9 mouse cellular contexts compared by ENCODE assay signal in the genomic region with DNA sequence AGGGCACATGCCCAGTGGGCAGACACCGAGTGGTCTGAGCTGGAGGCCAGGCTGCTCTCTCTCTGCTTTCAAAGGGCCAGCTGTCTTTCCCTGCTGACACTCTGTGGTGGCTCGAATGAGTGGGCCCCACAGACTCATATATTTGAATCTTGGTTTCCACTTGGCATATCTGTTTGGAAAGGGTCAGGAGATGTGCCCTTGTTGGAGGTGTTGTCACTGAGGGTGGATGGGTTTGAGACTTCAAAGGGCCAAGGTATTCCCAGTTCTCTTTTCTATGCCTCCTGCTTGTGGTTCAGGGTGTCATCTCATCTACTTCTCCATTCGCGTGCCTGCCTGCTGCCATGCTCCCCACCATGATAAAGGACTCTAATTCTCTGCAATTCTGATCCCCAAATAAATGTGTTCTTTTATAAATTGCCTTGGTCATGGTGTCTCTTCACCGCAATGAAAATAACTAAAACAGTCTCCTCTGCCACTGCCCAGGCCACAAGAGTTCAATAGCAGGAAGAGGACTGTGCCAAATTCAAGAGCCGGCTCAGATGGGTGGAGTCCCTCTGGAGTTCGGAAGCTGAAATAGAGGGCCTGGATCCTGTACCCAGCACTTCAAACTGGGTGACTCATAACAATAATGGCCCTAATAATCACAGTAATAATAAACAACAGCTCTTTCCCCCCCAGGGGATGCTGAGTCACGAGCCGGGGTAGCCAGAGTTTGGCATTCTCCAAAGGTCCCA. TPM values are rescaled to one million over a fixed set of nuclear protein-coding genes. Genes with fewer than 3 reads are reported as not detected.
DNase-seq lines count a peak whose midpoint lies in the region; ATAC-seq and TF ChIP-seq lines count a peak whose summit lies in the region.
"Had no signal": no experiment of that assay in that cellular context is flagged by ENCODE, and none has a peak within 500 bp of the region (broad histone marks: within the 10 kb centered on the region; RNA-seq: fewer than 3 reads in every experiment).

No protein-coding gene starts in this region.

- dilution Hi-C loops in CH12.LX (cut with MboI; ENCODE audit: extremely low pct_ligation_motif_present, extremely low pct_unique_long_range_greater_than_20kb, low sequenced_read_pairs): no loop called here

- DNase-seq in embryonic facial prominence, embryonic 10.5 days (ENCODE audit: low spot score): no peak
- DNase-seq in CH12.LX (ENCODE audit: extremely low read depth): peak; percentile 78
- DNase-seq in yolk sac, embryonic 10.5 days (ENCODE audit: low spot score): no peak
- DNase-seq in forebrain, embryonic 10.5 days (ENCODE audit: extremely low spot score, low spot score): no peak
- DNase-seq: thymus, postnatal 36 days had no signal

- no peak overlapping the region for H3K4me3 ChIP-seq in embryonic facial prominence, embryonic 15.5 days (replicated peaks)
- no peak overlapping the region for H3K4me3 ChIP-seq in embryonic facial prominence, embryonic 10.5 days
- H3K4me3 ChIP-seq in CH12.LX (replicated peaks in 1 of 3; ENCODE audit: low read depth in 2 of 3, low read length in 2 of 3, poor library complexity in 1 of 3): peak overlapping the region in 1 of 3 experiments; percentile 43
- no peak overlapping the region for H3K4me3 ChIP-seq in lung, embryonic 16.5 days (ENCODE audit: low read length)
- no peak overlapping the region for H3K4me3 ChIP-seq in intestine, postnatal 0 days (ENCODE audit: low read depth, low read length)
- no peak overlapping the region for H3K4me3 ChIP-seq in forebrain, embryonic 10.5 days

- no peak for TF ChIP-seq CTCF in CH12.LX (conservative IDR thresholded peaks at IDR 0.05 in 1 of 2, IDR thresholded peaks at IDR 0.05 in 1 of 2; ENCODE audit: low read depth in 2 of 2, low read length in 2 of 2)
- no peak for TF ChIP-seq CTCF in intestine, postnatal 0 days (IDR thresholded peaks at IDR 0.05; ENCODE audit: low read depth)

- peaks cover 10% of the 10 kb centered on the region for H3K79me2 ChIP-seq in CH12.LX (replicated peaks; ENCODE audit: control insufficient read depth, extremely low read depth, insufficient read depth, poor library complexity, severe bottlenecking)

- no peak overlapping the region for H3K9ac ChIP-seq in embryonic facial prominence, embryonic 15.5 days
- H3K9ac ChIP-seq in CH12.LX (ENCODE audit: insufficient read depth, low read depth): peak overlapping the region; percentile 46
- H3K9ac ChIP-seq in lung, embryonic 16.5 days (ENCODE audit: low read length): no peak overlapping the region
- H3K9ac ChIP-seq in intestine, postnatal 0 days (ENCODE audit: low read depth, low read length): no peak overlapping the region

- no peaks in the 10 kb centered on the region for H3K9me3 ChIP-seq in embryonic facial prominence, embryonic 15.5 days (replicated peaks)
- no peaks in the 10 kb centered on the region for H3K9me3 ChIP-seq in embryonic facial prominence, embryonic 10.5 days
- H3K9me3 ChIP-seq in CH12.LX (replicated peaks; ENCODE audit: low read length): no peaks in the 10 kb centered on the region
- H3K9me3 ChIP-seq in lung, embryonic 16.5 days (ENCODE audit: control insufficient read depth, low read length): no peaks in the 10 kb centered on the region
- no peaks in the 10 kb centered on the region for H3K9me3 ChIP-seq in intestine, postnatal 0 days (ENCODE audit: control insufficient read depth)
- no peaks in the 10 kb centered on the region for H3K9me3 ChIP-seq in forebrain, embryonic 10.5 days

- peak; percentile 45 for TF ChIP-seq POLR2A in CH12.LX (IDR thresholded peaks at IDR 0.05; ENCODE audit: low read depth, low read length)

- in situ Hi-C loops in CH12.LX (cut with MboI; ENCODE audit: low pct_ligation_motif_present, low pct_unique_long_range_greater_than_20kb, low sequenced_read_pairs): loop anchor here (5.0 kb wide), 1 partner anchor 42 kb away; the partner anchor contains the start of genes Gm38431 and Raver1

- no peak overlapping the region for H3K4me2 ChIP-seq in embryonic facial prominence, embryonic 15.5 days (replicated peaks)
- H3K4me2 ChIP-seq in CH12.LX (ENCODE audit: insufficient read depth, low read depth, poor library complexity, severe bottlenecking): peak overlapping the region; percentile 67
- no peak overlapping the region for H3K4me2 ChIP-seq in lung, embryonic 16.5 days (ENCODE audit: low read depth, low read length)
- H3K4me2 ChIP-seq in intestine, postnatal 0 days (replicated peaks; ENCODE audit: low read depth): no peak overlapping the region

- H3K27ac ChIP-seq in embryonic facial prominence, embryonic 15.5 days (replicated peaks): 0 out of 2 replicates have a peak overlapping the region, but pooled peaks have one; percentile 17
- no peak overlapping the region for H3K27ac ChIP-seq in embryonic facial prominence, embryonic 10.5 days (replicated peaks)
- H3K27ac ChIP-seq in CH12.LX (ENCODE audit: insufficient read depth, low read depth): peak overlapping the region; percentile 98
- peak overlapping the region; percentile 33 for H3K27ac ChIP-seq in lung, embryonic 16.5 days (ENCODE audit: low read length)
- no peak overlapping the region for H3K27ac ChIP-seq in intestine, postnatal 0 days (ENCODE audit: low read depth, low read length)
- H3K27ac ChIP-seq in forebrain, embryonic 10.5 days: no peak overlapping the region

- 65% methylated on average over 9 of the region's 9 CpGs for WGBS in embryonic facial prominence, embryonic 15.5 days
- WGBS in embryonic facial prominence, embryonic 10.5 days: 78% methylated on average over 9 of the region's 9 CpGs
- WGBS in lung, embryonic 16.5 days: 48% methylated on average over 9 of the region's 9 CpGs
- WGBS in intestine, postnatal 0 days: 64% methylated on average over 9 of the region's 9 CpGs
- WGBS in forebrain, embryonic 10.5 days: 85% methylated on average over 9 of the region's 9 CpGs

- ATAC-seq in embryonic facial prominence, embryonic 15.5 days (ENCODE audit: insufficient number of reproducible peaks, low FRiP score, low TSS enrichment, low read depth): no peak
- ATAC-seq in granulocyte monocyte progenitor cell, adult 5-6 weeks (replicated peaks; ENCODE audit: poor library complexity, severe bottlenecking): peak; percentile 40
- no peak for ATAC-seq in lung, embryonic 16.5 days (ENCODE audit: low read depth)
- no peak for ATAC-seq in intestine, postnatal 0 days

- H3K27me3 ChIP-seq in embryonic facial prominence, embryonic 15.5 days: no peaks in the 10 kb centered on the region
- H3K27me3 ChIP-seq in embryonic facial prominence, embryonic 10.5 days (replicated peaks; ENCODE audit: low read depth, poor library complexity, severe bottlenecking): no peaks in the 10 kb centered on the region
- no peaks in the 10 kb centered on the region for H3K27me3 ChIP-seq in CH12.LX (replicated peaks)
- H3K27me3 ChIP-seq in lung, embryonic 16.5 days (ENCODE audit: control insufficient read depth, insufficient read depth, low read depth, low read length): no peaks in the 10 kb centered on the region
- no peaks in the 10 kb centered on the region for H3K27me3 ChIP-seq in intestine, postnatal 0 days (replicated peaks; ENCODE audit: control insufficient read depth, insufficient read depth, low read length)
- H3K27me3 ChIP-seq in forebrain, embryonic 10.5 days (ENCODE audit: poor library complexity, severe bottlenecking): no peaks in the 10 kb centered on the region

- H3K4me1 ChIP-seq in embryonic facial prominence, embryonic 15.5 days: peaks cover 6% of the 10 kb centered on the region
- peaks cover 13% of the 10 kb centered on the region for H3K4me1 ChIP-seq in embryonic facial prominence, embryonic 10.5 days
- H3K4me1 ChIP-seq in CH12.LX (ENCODE audit: control insufficient read depth in 1 of 2, insufficient read depth in 2 of 2): peaks cover 18 to 69% of the 10 kb centered on the region in 2 experiments
- peaks cover 20% of the 10 kb centered on the region for H3K4me1 ChIP-seq in lung, embryonic 16.5 days (replicated peaks; ENCODE audit: control insufficient read depth, insufficient read depth, low read length)
- no peaks in the 10 kb centered on the region for H3K4me1 ChIP-seq in intestine, postnatal 0 days (replicated peaks; ENCODE audit: control insufficient read depth, insufficient read depth, low read length)
- H3K4me1 ChIP-seq in forebrain, embryonic 10.5 days: peaks cover 17% of the 10 kb centered on the region

- H3K36me3 ChIP-seq in embryonic facial prominence, embryonic 15.5 days: peaks cover 24% of the 10 kb centered on the region
- peaks cover 36% of the 10 kb centered on the region for H3K36me3 ChIP-seq in embryonic facial prominence, embryonic 10.5 days (replicated peaks)
- peaks cover 24 to 30% of the 10 kb centered on the region in 2 experiments for H3K36me3 ChIP-seq in CH12.LX (replicated peaks in 1 of 2; ENCODE audit: control insufficient read depth in 1 of 2, insufficient read depth in 1 of 2, low read length in 1 of 2)
- H3K36me3 ChIP-seq in lung, embryonic 16.5 days (ENCODE audit: control insufficient read depth, insufficient read depth, low read length): peaks cover 11% of the 10 kb centered on the region
- H3K36me3 ChIP-seq in intestine, postnatal 0 days (ENCODE audit: control insufficient read depth, insufficient read depth): peaks cover 23% of the 10 kb centered on the region
- peaks cover 36% of the 10 kb centered on the region for H3K36me3 ChIP-seq in forebrain, embryonic 10.5 days (replicated peaks)

- no peak for TF ChIP-seq RAD21 in CH12.LX (IDR thresholded peaks at IDR 0.05; ENCODE audit: low read depth, low read length)

- peak; percentile 61 for TF ChIP-seq EP300 in CH12.LX (IDR thresholded peaks at IDR 0.05; ENCODE audit: low read length)

RNA-seq across cellular contexts. Expression of gene Tyk2, which starts 3.7 kb away (rescaled TPM):
- 13.9 and 16.0 TPM in 2 replicates for polyA plus RNA-seq in embryonic facial prominence, embryonic 15.5 days (2015; fragmentation: Nextera tagmentation; extraction: Ambion mirVana)
- 14.8 and 16.1 TPM in 2 replicates for polyA plus RNA-seq in embryonic facial prominence, embryonic 10.5 days (2016; fragmentation: Nextera tagmentation; extraction: Ambion mirVana)
- total RNA-seq in CH12.LX (2012; rRNA removed): 64.3 and 80.0 TPM in 2 replicates
- 39.0 and 40.6 TPM in 2 replicates for total RNA-seq in CH12.LX (2014; rRNA removed)
- 45.1 and 49.6 TPM in 2 replicates for polyA plus RNA-seq in CH12.LX (2012; ENCODE audit: insufficient read length, low read depth)
- total RNA-seq in granulocyte monocyte progenitor cell, adult 5-6 weeks (2014; fragmentation: Nextera tagmentation): 27.1 and 28.6 TPM in 2 replicates
- 19.0 and 19.8 TPM in 2 replicates for total RNA-seq in granulocyte monocyte progenitor cell, adult 5-6 weeks (2017)
- 16.9 and 18.1 TPM in 2 replicates for polyA plus RNA-seq in lung, embryonic 16.5 days (2015; fragmentation: Nextera tagmentation; extraction: Ambion mirVana)
- polyA plus RNA-seq in intestine, postnatal 0 days (2015; fragmentation: Nextera tagmentation; extraction: Ambion mirVana): 8.0 and 9.2 TPM in 2 replicates
- polyA plus RNA-seq in forebrain, embryonic 10.5 days (2016; fragmentation: Nextera tagmentation; extraction: Ambion mirVana): 12.6 and 13.4 TPM in 2 replicates

RNA-seq across cellular contexts. Expression of gene Cdc37, which starts 15.0 kb away (rescaled TPM):
- 296 and 300 TPM in 2 replicates for polyA plus RNA-seq in embryonic facial prominence, embryonic 15.5 days (2015; fragmentation: Nextera tagmentation; extraction: Ambion mirVana)
- polyA plus RNA-seq in embryonic facial prominence, embryonic 10.5 days (2016; fragmentation: Nextera tagmentation; extraction: Ambion mirVana): 418 and 430 TPM in 2 replicates
- total RNA-seq in CH12.LX (2012; rRNA removed): 227 and 230 TPM in 2 replicates
- 84.1 and 87.2 TPM in 2 replicates for total RNA-seq in CH12.LX (2014; rRNA removed)
- polyA plus RNA-seq in CH12.LX (2012; ENCODE audit: insufficient read length, low read depth): 447 and 532 TPM in 2 replicates
- total RNA-seq in granulocyte monocyte progenitor cell, adult 5-6 weeks (2014; fragmentation: Nextera tagmentation): 120 and 157 TPM in 2 replicates
- total RNA-seq in granulocyte monocyte progenitor cell, adult 5-6 weeks (2017): 285 and 306 TPM in 2 replicates
- 265 and 301 TPM in 2 replicates for polyA plus RNA-seq in lung, embryonic 16.5 days (2015; fragmentation: Nextera tagmentation; extraction: Ambion mirVana)
- polyA plus RNA-seq in intestine, postnatal 0 days (2015; fragmentation: Nextera tagmentation; extraction: Ambion mirVana): 113 and 115 TPM in 2 replicates
- 351 and 371 TPM in 2 replicates for polyA plus RNA-seq in forebrain, embryonic 10.5 days (2016; fragmentation: Nextera tagmentation; extraction: Ambion mirVana)

RNA-seq across cellular contexts. Expression of gene Pde4a, which starts 30.8 kb away (rescaled TPM):
- 7.5 and 9.4 TPM in 2 replicates for polyA plus RNA-seq in embryonic facial prominence, embryonic 15.5 days (2015; fragmentation: Nextera tagmentation; extraction: Ambion mirVana)
- 4.9 and 5.3 TPM in 2 replicates for polyA plus RNA-seq in embryonic facial prominence, embryonic 10.5 days (2016; fragmentation: Nextera tagmentation; extraction: Ambion mirVana)
- total RNA-seq in CH12.LX (2012; rRNA removed) (4.1 and 4.8 TPM in 2 replicates), CH12.LX (2014; rRNA removed) (1.2 and 1.7 TPM in 2 replicates)
- 7.2 and 7.6 TPM in 2 replicates for polyA plus RNA-seq in CH12.LX (2012; ENCODE audit: insufficient read length, low read depth)
- 19.9 and 25.7 TPM in 2 replicates for total RNA-seq in granulocyte monocyte progenitor cell, adult 5-6 weeks (2014; fragmentation: Nextera tagmentation)
- 3.8 and 4.1 TPM in 2 replicates for total RNA-seq in granulocyte monocyte progenitor cell, adult 5-6 weeks (2017)
- 9.7 and 11.0 TPM in 2 replicates for polyA plus RNA-seq in lung, embryonic 16.5 days (2015; fragmentation: Nextera tagmentation; extraction: Ambion mirVana)
- polyA plus RNA-seq in intestine, postnatal 0 days (2015; fragmentation: Nextera tagmentation; extraction: Ambion mirVana): 2.8 and 3.5 TPM in 2 replicates
- 3.8 and 4.3 TPM in 2 replicates for polyA plus RNA-seq in forebrain, embryonic 10.5 days (2016; fragmentation: Nextera tagmentation; extraction: Ambion mirVana)

RNA-seq across cellular contexts. Expression of gene Raver1, which starts 43.0 kb away (rescaled TPM):
- 55.4 and 65.8 TPM in 2 replicates for polyA plus RNA-seq in embryonic facial prominence, embryonic 15.5 days (2015; fragmentation: Nextera tagmentation; extraction: Ambion mirVana)
- polyA plus RNA-seq in embryonic facial prominence, embryonic 10.5 days (2016; fragmentation: Nextera tagmentation; extraction: Ambion mirVana): 98.1 and 106 TPM in 2 replicates
- total RNA-seq in CH12.LX (2012; rRNA removed) (30.8 and 31.3 TPM in 2 replicates), CH12.LX (2014; rRNA removed) (16.0 and 18.9 TPM in 2 replicates)
- polyA plus RNA-seq in CH12.LX (2012; ENCODE audit: insufficient read length, low read depth): 77.9 and 101 TPM in 2 replicates
- total RNA-seq in granulocyte monocyte progenitor cell, adult 5-6 weeks (2014; fragmentation: Nextera tagmentation): 59.8 and 74.1 TPM in 2 replicates
- 19.6 and 22.9 TPM in 2 replicates for total RNA-seq in granulocyte monocyte progenitor cell, adult 5-6 weeks (2017)
- 56.8 and 69.1 TPM in 2 replicates for polyA plus RNA-seq in lung, embryonic 16.5 days (2015; fragmentation: Nextera tagmentation; extraction: Ambion mirVana)
- polyA plus RNA-seq in intestine, postnatal 0 days (2015; fragmentation: Nextera tagmentation; extraction: Ambion mirVana): 22.5 and 26.2 TPM in 2 replicates
- polyA plus RNA-seq in forebrain, embryonic 10.5 days (2016; fragmentation: Nextera tagmentation; extraction: Ambion mirVana): 94.3 and 103 TPM in 2 replicates

RNA-seq across cellular contexts. Expression of gene Gm38431, which starts 43.0 kb away (rescaled TPM):
- polyA plus RNA-seq in embryonic facial prominence, embryonic 15.5 days (2015; fragmentation: Nextera tagmentation; extraction: Ambion mirVana): 1.6 and 2.9 TPM in 2 replicates
- polyA plus RNA-seq in embryonic facial prominence, embryonic 10.5 days (2016; fragmentation: Nextera tagmentation; extraction: Ambion mirVana): 3.5 and 4.5 TPM in 2 replicates
- total RNA-seq in CH12.LX (2012; rRNA removed) (20.6 and 30.5 TPM in 2 replicates), CH12.LX (2014; rRNA removed) (0.26 and 1.1 TPM in 2 replicates)
- 7.1 and 9.8 TPM in 2 replicates for polyA plus RNA-seq in CH12.LX (2012; ENCODE audit: insufficient read length, low read depth)
- 61.0 and 67.3 TPM in 2 replicates for total RNA-seq in granulocyte monocyte progenitor cell, adult 5-6 weeks (2014; fragmentation: Nextera tagmentation)
- 5.5 and 7.5 TPM in 2 replicates for total RNA-seq in granulocyte monocyte progenitor cell, adult 5-6 weeks (2017)
- 1.2 and 3.3 TPM in 2 replicates for polyA plus RNA-seq in lung, embryonic 16.5 days (2015; fragmentation: Nextera tagmentation; extraction: Ambion mirVana)
- polyA plus RNA-seq in intestine, postnatal 0 days (2015; fragmentation: Nextera tagmentation; extraction: Ambion mirVana): 0.22 and 0.42 TPM in 2 replicates
- 3.1 and 3.3 TPM in 2 replicates for polyA plus RNA-seq in forebrain, embryonic 10.5 days (2016; fragmentation: Nextera tagmentation; extraction: Ambion mirVana)

Comparison
In these comparisons a context has a peak if more than half of its experiments do, and no peak if none do; other contexts are left out.
1. H3K27ac ChIP-seq: peak in embryonic facial prominence, embryonic 15.5 days (single experiment), CH12.LX (single experiment) and lung, embryonic 16.5 days (single experiment); none in embryonic facial prominence, embryonic 10.5 days (single experiment), intestine, postnatal 0 days (single experiment) and forebrain, embryonic 10.5 days (single experiment).